13 mouse cellular contexts compared by ENCODE assay signal in the genomic region with DNA sequence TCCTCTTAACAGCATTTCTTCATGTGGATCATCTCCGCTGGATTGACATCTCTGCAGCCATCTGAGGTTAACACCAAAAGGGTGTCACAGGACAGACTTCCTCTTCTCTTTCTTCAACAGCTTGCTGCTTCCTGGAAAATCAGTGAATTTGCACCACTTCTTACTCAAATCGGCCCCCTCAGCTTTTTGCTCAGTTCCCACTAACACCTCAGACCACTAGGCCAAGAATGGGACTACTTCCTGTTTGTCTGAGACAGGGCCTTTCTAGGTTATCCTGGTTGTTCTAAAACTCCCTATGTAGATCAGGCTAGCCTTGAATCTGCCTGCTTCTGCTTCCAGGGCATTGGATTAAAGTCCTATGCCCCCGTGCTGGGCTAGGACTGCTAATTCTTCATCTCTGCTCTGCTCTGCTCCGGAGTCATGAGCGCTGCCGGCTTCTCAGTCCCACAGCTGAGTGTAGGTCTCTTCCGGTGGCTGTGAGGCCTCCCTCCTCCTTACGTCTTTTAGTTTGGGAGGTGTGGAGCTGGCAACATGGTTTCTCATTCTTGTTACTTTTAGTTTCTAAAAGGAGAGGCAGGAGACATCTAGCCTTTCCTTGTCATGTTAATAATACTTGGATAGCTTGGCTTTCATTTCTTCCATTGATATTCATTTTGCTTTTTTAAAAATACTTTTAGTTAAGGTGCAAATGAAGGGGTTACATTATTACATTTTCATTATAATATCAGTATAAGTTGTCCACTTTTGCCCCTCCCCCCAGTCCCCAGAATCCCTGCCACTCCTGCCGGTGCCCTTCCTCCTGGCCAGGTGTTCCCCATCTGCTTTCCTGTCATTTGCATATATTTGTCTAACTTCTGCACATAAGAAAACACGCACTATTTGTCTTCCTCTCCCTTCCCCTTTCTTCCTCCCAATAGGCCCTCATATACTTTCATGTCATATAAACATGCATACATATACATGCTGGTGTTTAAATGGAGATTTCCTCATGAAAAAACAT. TPM values are rescaled to one million over a fixed set of nuclear protein-coding genes. Genes with fewer than 3 reads are reported as not detected.
DNase-seq lines count a peak whose midpoint lies in the region; ATAC-seq lines count a peak whose summit lies in the region.
"Had no signal": no experiment of that assay in that cellular context is flagged by ENCODE, and none has a peak within 500 bp of the region (broad histone marks: within the 10 kb centered on the region; RNA-seq: fewer than 3 reads in every experiment).

No protein-coding gene starts in this region.

- ATAC-seq in megakaryocyte, adult 5-6 weeks (ENCODE audit: poor library complexity, severe bottlenecking) = peak; percentile 86
- ATAC-seq: forebrain, embryonic 14.5 days had no signal

- peak; percentile 28 for DNase-seq in layer of hippocampus, adult 9-11 months
- no peak for DNase-seq in layer of hippocampus, postnatal 14 days (ENCODE audit: low spot score in 2 of 2)
- DNase-seq in A20 (ENCODE audit: low read depth, low spot score) (peak; percentile 73), ZHBTc4 (ENCODE audit: low read depth, low spot score) (peak; percentile 59)
- no peak for DNase-seq in heart, postnatal 4 days
- no peak for DNase-seq in kidney, adult 9 months
- DNase-seq in layer of hippocampus, postnatal 36 days = no peak
- DNase-seq: adrenal gland, postnatal 36 days; cerebellum, adult 18-20 months; gastrocnemius, postnatal 25 days; kidney, postnatal 25 days had no signal

RNA-seq across cellular contexts. Expression of a gene that starts 17.5 kb away (rescaled TPM):
- total RNA-seq in layer of hippocampus, postnatal 14 days (2021) = 10 to 100 TPM; 36.1 to 36.8 TPM
- total RNA-seq in megakaryocyte, adult 5-6 weeks (2015) = 123 and 128 TPM in 2 replicates
- 47.5 and 78.3 TPM in 2 replicates for total RNA-seq in megakaryocyte, adult 5-6 weeks (2017)
- total RNA-seq in heart, postnatal 4 days (2021) = 10 to 100 TPM; 35.3 to 36.0 TPM
- total RNA-seq in layer of hippocampus, postnatal 36 days (2021) = 10 to 100 TPM; 37.3 to 52.1 TPM

Comparison
In these comparisons a context has a peak if more than half of its experiments do, and no peak if none do; other contexts are left out.
1. DNase-seq: peak in layer of hippocampus, adult 9-11 months (single experiment), A20 (single experiment) and ZHBTc4 (single experiment); none in layer of hippocampus, postnatal 14 days (0 of 2), heart, postnatal 4 days (single experiment), kidney, adult 9 months (single experiment) and layer of hippocampus, postnatal 36 days (0 of 2).